Mouse (Mus musculus): ENCODE data around the gene Ten1. TPM values are rescaled to one million over a fixed set of nuclear protein-coding genes. Genes with fewer than 3 reads are reported as not detected.

The Ten1 gene
- polyA plus RNA-seq, 1 experiment from 2014 or later: 56.7 TPM

DNA sequence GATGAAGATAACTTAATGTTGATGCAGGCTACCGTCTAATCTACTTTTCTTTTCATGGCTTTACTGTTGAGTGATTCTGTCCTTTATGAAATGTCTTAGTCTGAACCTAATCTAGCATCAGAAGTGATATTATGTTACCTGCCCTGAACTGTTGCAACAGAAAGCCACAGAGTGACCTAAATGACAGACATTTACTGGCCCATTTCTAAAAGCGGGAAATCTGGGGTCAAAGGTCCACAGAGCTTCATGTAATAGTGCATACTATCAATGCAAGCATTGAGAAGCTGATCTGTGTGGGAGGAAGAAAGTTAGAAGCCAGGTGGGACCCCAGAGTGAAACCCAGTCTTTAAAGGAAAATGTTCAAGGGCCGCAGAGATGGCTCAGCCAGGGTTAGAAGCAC lies 4.5 kb downstream of the Ten1 start:
- Histone ChIP-seq H3K9ac (ENCODE audit: low read length) (no peak overlapping the region), H3K4me1 (ENCODE audit: control insufficient read depth, insufficient read depth, low read length) (0 out of 2 replicates have a peak, but pooled peaks cover 3% of the 10 kb centered on the region), H3K27me3 (ENCODE audit: control insufficient read depth, insufficient read depth, low read length) (no peaks in the 10 kb centered on the region), H3K36me3 (ENCODE audit: control insufficient read depth, insufficient read depth, low read length) (peaks cover 5% of the 10 kb centered on the region; the same call in 1 of the 2 replicates), H3K9me3 (ENCODE audit: control insufficient read depth, low read length) (no peaks in the 10 kb centered on the region), H3K4me3 (ENCODE audit: low read depth, low read length) (no peak overlapping the region), H3K27ac (replicated peaks; ENCODE audit: low read depth, low read length) (no peak overlapping the region), H3K4me2 (ENCODE audit: low read depth, severe bottlenecking) (no peak overlapping the region)
- DNase-seq (ENCODE audit: low spot score) (no peak), ATAC-seq (ENCODE audit: insufficient number of reproducible peaks, low FRiP score, low TSS enrichment, low read depth) (no peak)
- 92% methylated on average over 3 of the region's 3 CpGs for WGBS

DNA sequence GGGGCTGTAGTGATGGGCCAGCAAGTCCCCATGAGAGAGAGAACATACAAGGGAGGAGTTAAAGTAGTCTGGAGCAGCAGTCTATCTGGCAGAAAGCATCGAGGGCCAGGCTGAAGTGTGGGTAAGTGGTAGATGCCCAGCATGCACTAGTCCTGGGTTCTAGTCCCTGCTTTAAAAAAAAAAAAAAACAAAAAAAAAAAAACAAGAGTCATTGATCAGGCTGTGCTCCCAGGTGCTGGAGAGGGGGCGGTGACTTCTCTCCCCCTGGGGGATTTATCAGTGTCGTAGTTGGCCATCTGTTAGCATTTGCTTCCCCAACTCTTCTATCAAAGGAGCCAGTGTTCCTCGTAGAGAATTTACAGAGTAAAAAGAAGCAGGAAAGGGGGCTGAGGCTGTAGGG lies 8.0 kb downstream of the Ten1 start:
- WGBS: 60% methylated on average over 4 of the region's 4 CpGs
- H3K4me1 ChIP-seq (ENCODE audit: control insufficient read depth, insufficient read depth, low read length): no peaks in the 10 kb centered on the region
- no peaks in the 10 kb centered on the region for H3K27me3 ChIP-seq (ENCODE audit: control insufficient read depth, insufficient read depth, low read length)
- H3K9me3 ChIP-seq (ENCODE audit: control insufficient read depth, low read length): no peaks in the 10 kb centered on the region
- no peak overlapping the region for H3K4me2 ChIP-seq (ENCODE audit: low read depth, severe bottlenecking)
- DNase-seq (ENCODE audit: low spot score): no peak
- no peak overlapping the region for H3K4me3 ChIP-seq (ENCODE audit: low read depth, low read length)
- H3K27ac ChIP-seq (replicated peaks; ENCODE audit: low read depth, low read length): no peak overlapping the region
- H3K9ac ChIP-seq (ENCODE audit: low read length): no peak overlapping the region
- peaks cover 5% of the 10 kb centered on the region; the same call in 1 of the 2 replicates for H3K36me3 ChIP-seq (ENCODE audit: control insufficient read depth, insufficient read depth, low read length)
- no peak for ATAC-seq (ENCODE audit: insufficient number of reproducible peaks, low FRiP score, low TSS enrichment, low read depth)

DNA sequence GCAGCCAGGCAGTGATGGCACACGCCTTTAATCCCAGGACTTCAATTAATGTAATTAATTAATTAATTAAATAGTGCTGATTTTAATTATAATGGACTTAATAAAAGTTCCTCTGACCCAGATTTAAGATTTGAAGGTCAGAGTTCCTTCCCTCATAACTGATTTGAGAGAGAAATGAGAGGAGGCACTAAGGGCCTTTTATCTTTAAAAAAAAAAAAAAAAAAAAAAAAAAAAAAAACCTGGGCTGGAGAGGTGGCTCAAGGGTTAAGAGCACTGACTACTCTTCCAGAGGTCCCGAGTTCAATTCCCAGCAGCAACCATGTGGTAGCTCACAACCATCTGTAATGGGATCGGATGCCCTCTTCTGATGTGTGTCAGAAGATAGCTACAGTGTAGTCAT lies 10.0 kb downstream of the Ten1 start:
- DNase-seq (ENCODE audit: low spot score) (no peak), ATAC-seq (ENCODE audit: insufficient number of reproducible peaks, low FRiP score, low TSS enrichment, low read depth) (no peak)
- Histone ChIP-seq H3K9me3 (ENCODE audit: control insufficient read depth, low read length) (no peaks in the 10 kb centered on the region), H3K27me3 (ENCODE audit: control insufficient read depth, insufficient read depth, low read length) (no peaks in the 10 kb centered on the region), H3K27ac (replicated peaks; ENCODE audit: low read depth, low read length) (no peak overlapping the region), H3K4me1 (ENCODE audit: control insufficient read depth, insufficient read depth, low read length) (no peaks in the 10 kb centered on the region), H3K36me3 (ENCODE audit: control insufficient read depth, insufficient read depth, low read length) (peaks cover 3% of the 10 kb centered on the region; the same call in 1 of the 2 replicates), H3K4me3 (ENCODE audit: low read depth, low read length) (no peak overlapping the region), H3K9ac (ENCODE audit: low read length) (no peak overlapping the region), H3K4me2 (ENCODE audit: low read depth, severe bottlenecking) (no peak overlapping the region)
- 86% methylated on average over 3 of the region's 3 CpGs for WGBS

DNA sequence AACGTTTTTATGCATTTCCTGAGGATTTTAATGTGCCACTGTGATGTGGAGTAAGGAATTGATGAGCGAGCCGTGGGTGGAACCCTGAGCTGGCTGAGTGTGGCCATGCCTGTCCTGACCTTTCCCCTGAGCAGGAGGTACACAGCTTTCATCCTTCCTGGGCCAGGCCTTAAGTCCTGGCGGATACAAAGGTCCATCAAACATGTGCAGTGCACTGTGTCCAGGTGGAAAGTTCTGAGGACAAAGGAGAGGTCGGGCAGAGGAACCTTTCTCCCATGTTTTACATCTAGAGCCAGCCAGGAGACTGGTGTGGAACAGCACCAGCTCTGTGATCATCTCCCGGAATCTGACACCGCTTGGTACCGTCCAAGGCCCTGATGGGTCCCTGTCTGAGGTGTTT lies 10.6 kb downstream of the Ten1 start:
- H3K9me3 ChIP-seq (ENCODE audit: control insufficient read depth, low read length): no peaks in the 10 kb centered on the region
- H3K36me3 ChIP-seq (ENCODE audit: control insufficient read depth, insufficient read depth, low read length): peaks cover 3% of the 10 kb centered on the region; the same call in 1 of the 2 replicates
- DNase-seq (ENCODE audit: low spot score) (no peak), ATAC-seq (ENCODE audit: insufficient number of reproducible peaks, low FRiP score, low TSS enrichment, low read depth) (no peak)
- no peak overlapping the region for H3K4me2 ChIP-seq (ENCODE audit: low read depth, severe bottlenecking)
- H3K27me3 ChIP-seq (ENCODE audit: control insufficient read depth, insufficient read depth, low read length): no peaks in the 10 kb centered on the region
- H3K4me1 ChIP-seq (ENCODE audit: control insufficient read depth, insufficient read depth, low read length): no peaks in the 10 kb centered on the region
- WGBS: 81% methylated on average over 8 of the region's 8 CpGs
- no peak overlapping the region for H3K9ac ChIP-seq (ENCODE audit: low read length)
- H3K4me3 ChIP-seq (ENCODE audit: low read depth, low read length): no peak overlapping the region
- H3K27ac ChIP-seq (replicated peaks; ENCODE audit: low read depth, low read length): no peak overlapping the region

DNA sequence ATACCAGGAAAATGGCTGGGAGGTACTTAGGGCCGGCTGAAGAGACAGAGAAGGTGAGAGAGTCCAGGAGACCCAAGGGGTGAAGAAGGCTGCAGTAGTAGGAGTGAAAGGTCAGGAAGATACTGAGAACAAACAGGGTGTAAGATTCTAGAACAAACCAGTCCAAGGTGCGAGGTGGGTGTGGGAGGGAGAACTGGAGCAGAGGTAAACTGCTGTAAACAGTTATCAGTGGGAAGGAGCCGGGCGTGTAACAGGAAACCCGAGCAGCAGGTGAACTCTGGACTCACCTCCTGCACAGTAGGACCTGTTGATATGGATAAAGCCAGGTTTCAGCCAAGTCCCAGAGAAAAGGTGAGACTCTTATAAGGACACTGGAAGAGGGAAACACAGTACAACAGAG lies 12.0 kb downstream of the Ten1 start:
- ATAC-seq (ENCODE audit: insufficient number of reproducible peaks, low FRiP score, low TSS enrichment, low read depth): no peak
- H3K27ac ChIP-seq (replicated peaks; ENCODE audit: low read depth, low read length): no peak overlapping the region
- no peaks in the 10 kb centered on the region for H3K27me3 ChIP-seq (ENCODE audit: control insufficient read depth, insufficient read depth, low read length)
- peaks cover 3% of the 10 kb centered on the region; the same call in 1 of the 2 replicates for H3K36me3 ChIP-seq (ENCODE audit: control insufficient read depth, insufficient read depth, low read length)
- H3K4me3 ChIP-seq (ENCODE audit: low read depth, low read length): no peak overlapping the region
- no peaks in the 10 kb centered on the region for H3K9me3 ChIP-seq (ENCODE audit: control insufficient read depth, low read length)
- no peak for DNase-seq (ENCODE audit: low spot score)
- no peak overlapping the region for H3K4me2 ChIP-seq (ENCODE audit: low read depth, severe bottlenecking)
- WGBS: 74% methylated on average over 5 of the region's 5 CpGs
- H3K9ac ChIP-seq (ENCODE audit: low read length): no peak overlapping the region
- no peaks in the 10 kb centered on the region for H3K4me1 ChIP-seq (ENCODE audit: control insufficient read depth, insufficient read depth, low read length)

DNA sequence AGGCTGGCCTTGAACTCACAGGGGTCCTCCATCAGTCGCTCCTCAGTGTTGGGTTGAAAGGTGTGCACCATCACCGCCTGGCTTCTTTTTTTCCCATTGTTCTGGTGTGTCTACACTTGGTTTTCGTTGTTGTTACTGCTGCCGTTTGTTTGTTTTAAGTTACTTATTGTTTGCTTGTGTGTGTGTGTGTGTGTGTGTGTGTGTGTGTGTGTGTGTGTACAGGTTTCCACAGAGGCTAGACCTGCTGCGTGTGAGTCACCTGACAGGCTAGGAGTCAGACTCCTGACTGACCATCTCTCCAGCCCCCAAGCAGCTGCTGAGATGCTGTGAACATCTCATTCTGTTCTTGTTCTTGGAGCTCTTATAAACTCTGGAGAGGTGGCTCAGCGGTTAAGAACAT lies 14.2 kb downstream of the Ten1 start:
- no peak overlapping the region for H3K9ac ChIP-seq (ENCODE audit: low read length)
- no peaks in the 10 kb centered on the region for H3K9me3 ChIP-seq (ENCODE audit: control insufficient read depth, low read length)
- 91% methylated on average over 6 of the region's 6 CpGs for WGBS
- no peaks in the 10 kb centered on the region for H3K36me3 ChIP-seq (ENCODE audit: control insufficient read depth, insufficient read depth, low read length)
- ATAC-seq (ENCODE audit: insufficient number of reproducible peaks, low FRiP score, low TSS enrichment, low read depth) (no peak), DNase-seq (ENCODE audit: low spot score) (no peak)
- no peak overlapping the region for H3K4me3 ChIP-seq (ENCODE audit: low read depth, low read length)
- no peak overlapping the region for H3K27ac ChIP-seq (replicated peaks; ENCODE audit: low read depth, low read length)
- no peaks in the 10 kb centered on the region for H3K4me1 ChIP-seq (ENCODE audit: control insufficient read depth, insufficient read depth, low read length)
- H3K4me2 ChIP-seq (ENCODE audit: low read depth, severe bottlenecking): no peak overlapping the region
- H3K27me3 ChIP-seq (ENCODE audit: control insufficient read depth, insufficient read depth, low read length): no peaks in the 10 kb centered on the region

DNA sequence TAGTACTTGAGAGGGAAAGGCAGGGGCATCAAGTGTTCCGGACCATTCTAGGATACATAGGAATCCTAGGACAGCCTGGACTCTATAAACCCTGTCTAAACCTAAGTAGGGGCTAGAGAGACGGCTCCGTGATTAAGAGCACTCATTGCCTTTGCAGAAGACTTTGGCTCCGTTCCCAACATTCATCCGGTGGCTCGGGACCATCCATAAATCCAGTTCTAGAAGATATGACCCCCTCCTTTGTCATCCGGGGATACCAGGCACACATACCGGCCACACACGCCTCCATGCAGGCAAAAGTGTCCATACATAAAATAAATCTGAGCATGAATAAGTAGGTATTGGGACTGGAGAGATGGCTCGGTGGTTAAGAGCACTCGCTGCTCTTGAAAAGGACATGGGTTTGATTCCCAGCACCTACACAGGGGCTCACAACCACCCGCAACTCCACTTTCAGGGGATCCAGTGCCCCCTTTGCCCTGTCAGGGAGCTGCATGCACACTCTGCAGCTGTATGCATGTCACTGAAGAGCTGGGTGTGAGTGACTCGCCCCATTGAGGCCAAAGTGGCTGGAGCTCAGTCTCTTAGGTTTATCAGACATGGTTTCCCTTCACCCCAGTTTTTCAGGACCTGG lies 15.3 kb downstream of the Ten1 start:
- no peaks in the 10 kb centered on the region for H3K4me1 ChIP-seq (ENCODE audit: control insufficient read depth, insufficient read depth, low read length)
- H3K36me3 ChIP-seq (ENCODE audit: control insufficient read depth, insufficient read depth, low read length): no peaks in the 10 kb centered on the region
- H3K4me3 ChIP-seq (ENCODE audit: low read depth, low read length): no peak overlapping the region
- 93% methylated on average over 13 of the region's 13 CpGs for WGBS
- H3K27ac ChIP-seq (replicated peaks; ENCODE audit: low read depth, low read length): no peak overlapping the region
- no peak overlapping the region for H3K9ac ChIP-seq (ENCODE audit: low read length)
- H3K4me2 ChIP-seq (ENCODE audit: low read depth, severe bottlenecking): no peak overlapping the region
- DNase-seq (ENCODE audit: low spot score): no peak
- no peak for ATAC-seq (ENCODE audit: insufficient number of reproducible peaks, low FRiP score, low TSS enrichment, low read depth)
- H3K9me3 ChIP-seq (ENCODE audit: control insufficient read depth, low read length): no peaks in the 10 kb centered on the region
- H3K27me3 ChIP-seq (ENCODE audit: control insufficient read depth, insufficient read depth, low read length): no peaks in the 10 kb centered on the region

DNA sequence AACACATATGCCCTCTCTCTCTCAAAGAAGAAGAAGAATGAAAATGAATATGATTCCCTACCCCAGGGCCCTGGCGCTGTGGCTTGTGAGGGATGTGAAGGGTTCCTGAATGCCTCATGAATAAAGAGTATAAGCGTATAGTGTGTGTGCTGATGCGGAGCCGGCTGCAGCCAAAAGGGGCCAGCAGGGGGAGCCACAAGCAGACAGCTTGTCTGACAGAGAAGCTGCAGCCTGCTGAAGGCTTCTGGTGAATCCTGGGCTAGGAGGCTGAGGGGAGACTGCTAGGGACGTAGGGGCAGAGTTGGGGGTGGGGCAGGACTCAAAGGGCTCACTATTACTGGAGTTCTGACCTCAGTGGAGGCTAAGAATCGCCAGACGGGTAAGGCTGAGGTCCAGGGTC lies 16.5 kb downstream of the Ten1 start:
- no peaks in the 10 kb centered on the region for H3K27me3 ChIP-seq (ENCODE audit: control insufficient read depth, insufficient read depth, low read length)
- no peak for ATAC-seq (ENCODE audit: insufficient number of reproducible peaks, low FRiP score, low TSS enrichment, low read depth)
- no peak overlapping the region for H3K27ac ChIP-seq (replicated peaks; ENCODE audit: low read depth, low read length)
- H3K36me3 ChIP-seq (ENCODE audit: control insufficient read depth, insufficient read depth, low read length): no peaks in the 10 kb centered on the region
- 74% methylated on average over 7 of the region's 7 CpGs for WGBS
- H3K4me1 ChIP-seq (ENCODE audit: control insufficient read depth, insufficient read depth, low read length): 0 out of 2 replicates have a peak, but pooled peaks cover 3% of the 10 kb centered on the region
- no peaks in the 10 kb centered on the region for H3K9me3 ChIP-seq (ENCODE audit: control insufficient read depth, low read length)
- H3K9ac ChIP-seq (ENCODE audit: low read length): no peak overlapping the region
- no peak for DNase-seq (ENCODE audit: low spot score)
- no peak overlapping the region for H3K4me2 ChIP-seq (ENCODE audit: low read depth, severe bottlenecking)
- no peak overlapping the region for H3K4me3 ChIP-seq (ENCODE audit: low read depth, low read length)

DNA sequence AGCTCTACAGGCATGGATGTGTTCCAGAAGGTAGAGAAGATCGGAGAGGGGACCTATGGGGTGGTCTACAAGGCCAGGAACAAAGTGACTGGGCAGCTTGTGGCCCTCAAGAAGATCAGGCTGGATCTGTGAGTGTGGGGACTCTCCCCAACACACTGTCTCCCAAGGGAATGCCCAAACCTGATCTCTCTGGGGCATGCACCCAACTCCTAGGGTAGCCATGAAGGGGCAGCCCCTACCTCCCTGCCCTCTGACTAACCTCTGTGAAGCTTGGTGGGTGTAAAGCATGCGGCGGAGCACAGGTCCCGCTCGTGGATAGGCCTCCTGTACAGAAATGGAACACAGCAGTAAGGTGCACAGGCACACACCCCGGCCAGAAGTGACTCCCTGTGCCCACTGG lies 17.3 kb downstream of the Ten1 start:
- no peak overlapping the region for H3K27ac ChIP-seq (replicated peaks; ENCODE audit: low read depth, low read length)
- 89% methylated on average over 6 of the region's 6 CpGs for WGBS
- no peak for ATAC-seq (ENCODE audit: insufficient number of reproducible peaks, low FRiP score, low TSS enrichment, low read depth)
- H3K9ac ChIP-seq (ENCODE audit: low read length): no peak overlapping the region
- 0 out of 2 replicates have a peak, but pooled peaks cover 3% of the 10 kb centered on the region for H3K4me1 ChIP-seq (ENCODE audit: control insufficient read depth, insufficient read depth, low read length)
- H3K27me3 ChIP-seq (ENCODE audit: control insufficient read depth, insufficient read depth, low read length): 0 out of 2 replicates have a peak, but pooled peaks cover 3% of the 10 kb centered on the region
- H3K9me3 ChIP-seq (ENCODE audit: control insufficient read depth, low read length): no peaks in the 10 kb centered on the region
- no peak for DNase-seq (ENCODE audit: low spot score)
- no peak overlapping the region for H3K4me3 ChIP-seq (ENCODE audit: low read depth, low read length)
- H3K36me3 ChIP-seq (ENCODE audit: control insufficient read depth, insufficient read depth, low read length): no peaks in the 10 kb centered on the region
- no peak overlapping the region for H3K4me2 ChIP-seq (ENCODE audit: low read depth, severe bottlenecking)
